In the genomic region with DNA sequence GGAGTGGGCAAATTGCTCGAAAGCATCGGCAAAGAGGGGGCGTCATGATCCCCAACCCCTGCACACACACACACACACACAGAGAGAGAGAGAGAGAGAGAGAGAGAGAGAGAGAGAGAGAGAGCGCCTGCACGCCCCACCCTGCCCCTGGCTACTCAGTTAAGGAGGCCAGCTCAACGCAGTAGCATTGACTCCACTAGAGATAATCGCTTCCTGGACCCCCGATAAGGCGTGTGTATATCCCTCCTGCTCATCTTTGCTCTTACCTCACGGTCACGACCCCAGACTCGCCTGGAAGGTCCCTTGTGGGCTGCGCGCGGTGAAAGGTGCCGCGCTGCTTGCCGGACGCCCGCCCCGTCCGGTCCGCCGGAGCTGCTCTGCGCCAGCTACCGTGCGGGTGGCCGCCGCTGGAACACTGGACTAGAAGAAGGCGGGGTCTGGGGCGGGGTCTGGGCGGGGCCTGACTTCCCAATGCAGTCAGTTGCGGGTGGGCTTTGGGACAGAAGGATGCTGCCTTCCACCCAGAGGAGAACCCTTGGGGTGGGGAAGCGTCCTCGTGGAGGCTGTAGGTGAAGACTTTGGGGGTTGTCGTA, we compare ENCODE assay signal across 9 mouse cellular contexts. TPM values are rescaled to one million over a fixed set of nuclear protein-coding genes. Genes with fewer than 3 reads are reported as not detected.
DNase-seq lines count a peak whose midpoint lies in the region; ATAC-seq and TF ChIP-seq lines count a peak whose summit lies in the region.
"Had no signal": no experiment of that assay in that cellular context is flagged by ENCODE, and none has a peak within 500 bp of the region (broad histone marks: within the 10 kb centered on the region; RNA-seq: fewer than 3 reads in every experiment).

Cacng5 (minus strand) TSS at position 422 of the 593 bp plus-strand sequence.

- H3K36me3 ChIP-seq in forebrain, postnatal 0 days (ENCODE audit: insufficient read depth): no peaks in the 10 kb centered on the region
- H3K36me3 ChIP-seq in limb, embryonic 12.5 days: no peaks in the 10 kb centered on the region

- H3K4me1 ChIP-seq in forebrain, postnatal 0 days (ENCODE audit: insufficient read depth): peaks cover 9% of the 10 kb centered on the region
- H3K4me1 ChIP-seq in limb, embryonic 12.5 days (replicated peaks): 0 out of 2 replicates have a peak, but pooled peaks cover 5% of the 10 kb centered on the region

- H3K9me3 ChIP-seq in forebrain, postnatal 0 days (ENCODE audit: low read length): no peaks in the 10 kb centered on the region
- 0 out of 2 replicates have a peak, but pooled peaks cover 3% of the 10 kb centered on the region for H3K9me3 ChIP-seq in limb, embryonic 12.5 days

- H3K9ac ChIP-seq in forebrain, postnatal 0 days: peak within 1 kb of the TSS; percentile 55
- no peak within 1 kb of the TSS for H3K9ac ChIP-seq in limb, embryonic 12.5 days (replicated peaks)

- 4% methylated on average over 36 of the region's 36 CpGs for WGBS in forebrain, postnatal 0 days
- 7% methylated on average over 36 of the region's 36 CpGs for WGBS in limb, embryonic 12.5 days

- H3K4me2 ChIP-seq in forebrain, postnatal 0 days (ENCODE audit: low read depth): peak within 1 kb of the TSS; percentile 77
- peak within 1 kb of the TSS; percentile 60 for H3K4me2 ChIP-seq in limb, embryonic 12.5 days

- no peak within 1 kb of the TSS for H3K27ac ChIP-seq in layer of hippocampus, adult 2 months
- H3K27ac ChIP-seq in forebrain, postnatal 0 days (ENCODE audit: low read depth, low read length): no peak within 1 kb of the TSS
- no peak within 1 kb of the TSS for H3K27ac ChIP-seq in limb, embryonic 12.5 days

- ATAC-seq in forebrain, postnatal 0 days: peak; percentile 61
- 0 out of 2 replicates have a peak, but pooled peaks have one; percentile 68 for ATAC-seq in limb, embryonic 12.5 days (ENCODE audit: insufficient number of reproducible peaks, insufficient read depth, low FRiP score, low TSS enrichment, low read depth)
- no peak for ATAC-seq in activated CD4-positive, CD25-positive, alpha-beta regulatory T cell, adult 4 months

- TF ChIP-seq CTCF in layer of hippocampus, adult 2 months (conservative IDR thresholded peaks at IDR 0.05): no peak
- no peak for TF ChIP-seq CTCF in forebrain, postnatal 0 days (IDR thresholded peaks at IDR 0.05; ENCODE audit: low read depth)

- H3K27me3 ChIP-seq in forebrain, postnatal 0 days (ENCODE audit: insufficient read depth, low read length): no peaks in the 10 kb centered on the region; the same call in 1 of the 2 replicates
- H3K27me3 ChIP-seq in limb, embryonic 12.5 days: peaks cover 58% of the 10 kb centered on the region

- DNase-seq in layer of hippocampus, adult 2 months (ENCODE audit: low spot score in 2 of 2): peak in 1 of 2 experiments; percentile 30
- no peak for DNase-seq in layer of hippocampus, adult 11-12 months (ENCODE audit: low spot score)
- peak; percentile 81 for DNase-seq in embryo, embryonic 11 days
- DNase-seq in forebrain, postnatal 0 days: peak; percentile 48
- peak; percentile 74 for DNase-seq in retina, postnatal 1 day
- DNase-seq in natural killer cell, adult 2 months (ENCODE audit: low spot score in 2 of 2): no peak

- peak within 1 kb of the TSS; percentile 60 for H3K4me3 ChIP-seq in layer of hippocampus, adult 2 months
- peak within 1 kb of the TSS; percentile 45 for H3K4me3 ChIP-seq in forebrain, postnatal 0 days (ENCODE audit: low read depth, low read length)
- H3K4me3 ChIP-seq in limb, embryonic 12.5 days (replicated peaks): peak within 1 kb of the TSS; percentile 36

RNA-seq across cellular contexts. Expression of gene Cacng5, which starts in this region (rescaled TPM):
- total RNA-seq in layer of hippocampus, adult 2 months (2021): 10 to 100 TPM; 15.9 to 16.1 TPM
- total RNA-seq in forebrain, postnatal 0 days (2014; rRNA removed): 10.3 and 14.4 TPM in 2 replicates
- 8.8 and 12.1 TPM in 2 replicates for polyA plus RNA-seq in forebrain, postnatal 0 days (2015; fragmentation: Nextera tagmentation; extraction: Ambion mirVana)
- 0.13 and 0.36 TPM in 2 replicates for polyA plus RNA-seq in limb, embryonic 12.5 days (2016; fragmentation: Nextera tagmentation; extraction: Ambion mirVana)
- polyA plus RNA-seq in activated CD4-positive, CD25-positive, alpha-beta regulatory T cell, adult 4 months (2017; shearing (Covaris generic)): not detected
- total RNA-seq: neutrophil, adult 5-6 weeks had no signal

Comparison
In these comparisons a context has a peak if more than half of its experiments do, and no peak if none do; other contexts are left out.
1. Peak in ATAC-seq, H3K4me3 ChIP-seq and H3K4me2 ChIP-seq in limb, embryonic 12.5 days; RNA of the gene not detected or under 1 TPM.
2. DNase-seq: peak in embryo, embryonic 11 days (single experiment), forebrain, postnatal 0 days (single experiment) and retina, postnatal 1 day (single experiment); none in layer of hippocampus, adult 11-12 months (single experiment) and natural killer cell, adult 2 months (0 of 2).
3. Peak in every context shown above with its lines, with median percentiles within 50 percentile points of each other: H3K4me3 ChIP-seq.